Mouse (Mus musculus) lung, embryonic 16.5 days (tissue): Measurements from ENCODE around the gene Ankrd49. TPM values are rescaled to one million over a fixed set of nuclear protein-coding genes. Genes with fewer than 3 reads are reported as not detected.

ENCODE experiments used
- ATAC-seq: fragments of 200-750 bp; cut with Nextera tagmentation; 2 replicates; pipeline ENCODE4 v1.8.0; 2017; ENCODE audit warnings: low read depth, mild to moderate bottlenecking, moderate library complexity
- H3K27ac ChIP-seq: fragments of 300-500 bp; sonication (generic); 2 replicates; pipeline ENCODE4 v1.5.1; 2014; ENCODE audit warnings: mild to moderate bottlenecking, control low read depth, low read length
- H3K27me3 ChIP-seq: fragments of 300-500 bp; sonication (generic); 2 replicates; pipeline ENCODE4 v1.6.1; 2014; ENCODE audit warnings: low read depth, low read length, mixed read lengths; ENCODE audit not compliant: control insufficient read depth, insufficient read depth
- H3K36me3 ChIP-seq: fragments of 300-500 bp; sonication (generic); 2 replicates; pipeline ENCODE4 v1.6.1; 2014; ENCODE audit warnings: low read length; ENCODE audit not compliant: control insufficient read depth, insufficient read depth
- H3K4me1 ChIP-seq: fragments of 300-500 bp; sonication (generic); replicated peaks from 2 replicates; pipeline ENCODE4 v1.6.1; 2014; ENCODE audit warnings: low read length, mixed read lengths; ENCODE audit not compliant: control insufficient read depth, insufficient read depth
- H3K4me2 ChIP-seq: fragments of 300-500 bp; sonication (generic); 2 replicates; pipeline ENCODE4 v1.6.1; 2014; ENCODE audit warnings: low read depth, low read length, control low read depth
- H3K4me3 ChIP-seq: fragments of 300-500 bp; sonication (generic); 2 replicates; pipeline ENCODE4 v1.5.1; 2014; ENCODE audit warnings: mild to moderate bottlenecking, low read length, control low read depth
- H3K9ac ChIP-seq: fragments of 300-500 bp; sonication (generic); 2 replicates; pipeline ENCODE4 v1.6.1; 2014; ENCODE audit warnings: low read length, control low read depth
- H3K9me3 ChIP-seq: fragments of 300-500 bp; sonication (generic); 2 replicates; pipeline ENCODE4 v1.6.1; 2016; ENCODE audit warnings: low read length; ENCODE audit not compliant: control insufficient read depth
- WGBS: fragments of 180-500 bp; shearing (Covaris S2); extraction: QIAGEN DNeasy Blood & Tissue Kit; methylation state at CpG from one replicate; pipeline ENCODE4 v1.1.7; 2014; 5-methylcytosine and 5-hydroxymethylcytosine counted together
- polyA plus RNA-seq: library from polyadenylated mRNA; unstranded; fragments of >200 nt; fragmentation: Nextera tagmentation; extraction: Ambion mirVana; gene quantifications from 2 replicates; pipeline ENCODE4 v1.2.1, GENCODE M21; 2015

Gene Ankrd49
- polyA plus RNA-seq, 1 experiment from 2014 or later, result 37.0 TPM

GRCm38 (mm10) chr9:14753947-14754346 is 30.7 kb downstream of the Ankrd49 start:
- Histone ChIP-seq H3K9ac (no peak overlapping the region), H3K4me3 (no peak overlapping the region), H3K4me2 (no peak overlapping the region), H3K9me3 (no peaks in the 10 kb centered on the region), H3K4me1 (peaks cover 8% of the 10 kb centered on the region), H3K27me3 (peaks cover 3% of the 10 kb centered on the region; the same call in 1 of the 2 replicates), H3K27ac (no peak overlapping the region), H3K36me3 (no peaks in the 10 kb centered on the region)
- ATAC-seq, result no peak

GRCm38 (mm10) chr9:14752001-14752522 is 32.6 kb downstream of the Ankrd49 start, which contains the start of gene Fut4:
TSS of gene Fut4 (minus strand) at chr9:14752393.
- Histone ChIP-seq H3K4me2 (peak within 1 kb of the TSS; percentile 97), H3K27me3 (peaks cover 3% of the 10 kb centered on the region; the same call in 1 of the 2 replicates), H3K4me3 (peak within 1 kb of the TSS; percentile 60), H3K4me1 (peaks cover 8% of the 10 kb centered on the region), H3K9ac (peak within 1 kb of the TSS; percentile 72), H3K9me3 (no peaks in the 10 kb centered on the region), H3K27ac (no peak within 1 kb of the TSS), H3K36me3 (no peaks in the 10 kb centered on the region)
- WGBS, result under 1% methylated on average over 28 of the region's 28 CpGs
- ATAC-seq, result peak; percentile 87

GRCm38 (mm10) chr9:14751503-14752000 is 33.1 kb downstream of the Ankrd49 start:
- H3K27ac ChIP-seq, result no peak overlapping the region
- H3K4me1 ChIP-seq, result peaks cover 8% of the 10 kb centered on the region
- H3K27me3 ChIP-seq, result peaks cover 3% of the 10 kb centered on the region; the same call in 1 of the 2 replicates
- under 1% methylated on average over 50 of the region's 50 CpGs for WGBS
- H3K9ac ChIP-seq, result peak overlapping the region; percentile 72
- H3K4me2 ChIP-seq, result peak overlapping the region; percentile 97
- no peaks in the 10 kb centered on the region for H3K36me3 ChIP-seq
- no peaks in the 10 kb centered on the region for H3K9me3 ChIP-seq
- peak overlapping the region; percentile 60 for H3K4me3 ChIP-seq
- peak; percentile 77 for ATAC-seq

- no peak overlapping the region for H3K27ac ChIP-seq
- 56% methylated on average over 42 of the region's 42 CpGs for WGBS
- H3K36me3 ChIP-seq, result no peaks in the 10 kb centered on the region
- H3K4me1 ChIP-seq, result peaks cover 8% of the 10 kb centered on the region
- ATAC-seq, result peak; percentile 29; the same call in 1 of the 2 replicates
- peak overlapping the region; percentile 60 for H3K4me3 ChIP-seq
- no peaks in the 10 kb centered on the region for H3K9me3 ChIP-seq
- peak overlapping the region; percentile 72 for H3K9ac ChIP-seq
- H3K27me3 ChIP-seq, result peaks cover 3% of the 10 kb centered on the region; the same call in 1 of the 2 replicates
- peak overlapping the region; percentile 97 for H3K4me2 ChIP-seq
Measured at GRCm38 (mm10) chr9:14750901-14751502, 33.7 kb downstream of the Ankrd49 start.

- no peak within 1 kb of the TSS for H3K9ac ChIP-seq
- no peaks in the 10 kb centered on the region for H3K36me3 ChIP-seq
- no peak for ATAC-seq
- H3K4me2 ChIP-seq, result no peak within 1 kb of the TSS
- H3K4me3 ChIP-seq, result no peak within 1 kb of the TSS
- no peaks in the 10 kb centered on the region; the same call in 1 of the 2 replicates for H3K27me3 ChIP-seq
- no peaks in the 10 kb centered on the region for H3K9me3 ChIP-seq
- no peaks in the 10 kb centered on the region for H3K4me1 ChIP-seq
- no peak within 1 kb of the TSS for H3K27ac ChIP-seq
- 76% methylated on average over 19 of the region's 19 CpGs for WGBS
Measured at GRCm38 (mm10) chr9:14740151-14740924, 44.3 kb downstream of the Ankrd49 start, which contains the start of gene Piwil4. TSS of gene Piwil4 (minus strand) at chr9:14740733.

GRCm38 (mm10) chr9:14739498-14740150 is 45.0 kb downstream of the Ankrd49 start:
- 52% methylated on average over 4 of the region's 4 CpGs for WGBS
- Histone ChIP-seq H3K27me3 (no peaks in the 10 kb centered on the region; the same call in 1 of the 2 replicates), H3K4me3 (no peak overlapping the region), H3K4me1 (no peaks in the 10 kb centered on the region), H3K9me3 (no peaks in the 10 kb centered on the region), H3K4me2 (no peak overlapping the region), H3K9ac (no peak overlapping the region), H3K27ac (no peak overlapping the region), H3K36me3 (no peaks in the 10 kb centered on the region)
- ATAC-seq, result no peak

GRCm38 (mm10) chr9:14730941-14731541 is 53.6 kb downstream of the Ankrd49 start:
- Histone ChIP-seq H3K9me3 (no peaks in the 10 kb centered on the region), H3K4me2 (no peak overlapping the region; the same call in 1 of the 2 replicates), H3K27ac (no peak overlapping the region), H3K4me3 (no peak overlapping the region), H3K4me1 (peaks cover 6% of the 10 kb centered on the region), H3K27me3 (no peaks in the 10 kb centered on the region), H3K36me3 (no peaks in the 10 kb centered on the region), H3K9ac (no peak overlapping the region)
- 16% methylated on average over 9 of the region's 9 CpGs for WGBS
- peak; percentile 75 for ATAC-seq
